14 mouse cellular contexts compared by ENCODE assay signal in the genomic region with DNA sequence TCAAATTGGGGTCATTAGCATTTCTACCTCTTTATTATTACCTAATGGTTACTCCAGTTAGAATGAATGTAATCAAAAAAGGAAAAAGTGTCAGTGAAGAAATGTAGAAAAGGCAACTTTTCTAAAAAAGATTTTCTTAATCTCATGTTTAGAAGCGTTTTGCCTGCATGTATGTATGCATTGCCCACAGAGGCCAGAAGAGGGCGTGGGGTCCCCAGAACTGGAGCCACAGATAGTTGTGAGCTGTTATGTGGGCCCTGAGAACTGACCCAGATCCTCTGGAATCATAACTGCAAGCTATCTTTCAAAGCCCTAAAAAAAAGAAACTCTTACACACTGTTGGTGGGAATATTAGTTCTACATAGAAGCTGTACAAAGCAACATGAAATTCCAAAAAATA. TPM values are rescaled to one million over a fixed set of nuclear protein-coding genes. Genes with fewer than 3 reads are reported as not detected.
DNase-seq lines count a peak whose midpoint lies in the region; ATAC-seq and TF ChIP-seq lines count a peak whose summit lies in the region.
"Had no signal": no experiment of that assay in that cellular context is flagged by ENCODE, and none has a peak within 500 bp of the region (broad histone marks: within the 10 kb centered on the region; RNA-seq: fewer than 3 reads in every experiment).

No protein-coding gene starts in this region.

- 0 out of 2 replicates have a peak, but pooled peaks cover under 1% of the 10 kb centered on the region for H3K4me1 ChIP-seq in forebrain, embryonic 13.5 days
- H3K4me1 ChIP-seq in forebrain, embryonic 10.5 days: no peaks in the 10 kb centered on the region
- H3K4me1 ChIP-seq in kidney, postnatal 0 days (replicated peaks; ENCODE audit: insufficient read depth, low read length): no peaks in the 10 kb centered on the region
- H3K4me1 ChIP-seq in E14TG2a.4 (replicated peaks; ENCODE audit: low read depth, low read length): no peaks in the 10 kb centered on the region
- H3K4me1 ChIP-seq: limb, embryonic 10.5 days had no signal

- no peak overlapping the region for H3K9ac ChIP-seq in forebrain, embryonic 13.5 days
- no peak overlapping the region for H3K9ac ChIP-seq in kidney, postnatal 0 days (ENCODE audit: low read depth, low read length)
- H3K9ac ChIP-seq: midbrain, embryonic 13.5 days had no signal

- DNase-seq in forebrain, embryonic 10.5 days (ENCODE audit: extremely low spot score, low spot score): no peak
- DNase-seq in kidney, postnatal 0 days (ENCODE audit: low spot score): no peak
- DNase-seq in kidney, postnatal 10 days: no peak
- DNase-seq in brain, embryonic 14.5 days (ENCODE audit: low read depth): no peak
- DNase-seq in cerebellum, adult 11-12 months: no peak
- DNase-seq in testis, postnatal 10 days (ENCODE audit: low spot score): no peak
- DNase-seq: cerebellum, adult 11 months; heart, adult 11 months; kidney, postnatal 14 days; right cerebral cortex, postnatal 25 days had no signal

- WGBS in forebrain, embryonic 13.5 days: 72% methylated on average over 2 of the region's 2 CpGs
- 73% methylated on average over 2 of the region's 2 CpGs for WGBS in forebrain, embryonic 10.5 days
- WGBS in kidney, postnatal 0 days: 72% methylated on average over 2 of the region's 2 CpGs

- TF ChIP-seq POLR2A in brain, embryonic 14.5 days (IDR thresholded peaks at IDR 0.05; ENCODE audit: borderline replicate concordance, extremely low read depth, insufficient read depth, insufficient read length, poor library complexity, severe bottlenecking): no peak

- H3K4me2 ChIP-seq in forebrain, embryonic 13.5 days: no peak overlapping the region
- no peak overlapping the region for H3K4me2 ChIP-seq in kidney, postnatal 0 days (ENCODE audit: low read length)
- H3K4me2 ChIP-seq: midbrain, embryonic 13.5 days had no signal

- H3K36me3 ChIP-seq in forebrain, embryonic 13.5 days (ENCODE audit: poor library complexity, severe bottlenecking): peaks cover 19% of the 10 kb centered on the region
- H3K36me3 ChIP-seq in forebrain, embryonic 10.5 days (replicated peaks): peaks cover 37% of the 10 kb centered on the region
- H3K36me3 ChIP-seq in kidney, postnatal 0 days (ENCODE audit: insufficient read depth, low read length): 0 out of 2 replicates have a peak, but pooled peaks cover 7% of the 10 kb centered on the region
- H3K36me3 ChIP-seq in E14TG2a.4 (ENCODE audit: insufficient read depth, low read length): peaks cover 14% of the 10 kb centered on the region; the same call in 1 of the 2 replicates

- no peak for ATAC-seq in forebrain, embryonic 13.5 days
- ATAC-seq in kidney, postnatal 0 days (replicated peaks; ENCODE audit: low FRiP score, low read depth): no peak
- ATAC-seq: midbrain, embryonic 13.5 days had no signal

- H3K9me3 ChIP-seq in forebrain, embryonic 13.5 days (replicated peaks): no peaks in the 10 kb centered on the region
- no peaks in the 10 kb centered on the region for H3K9me3 ChIP-seq in forebrain, embryonic 10.5 days
- H3K9me3 ChIP-seq in kidney, postnatal 0 days (replicated peaks; ENCODE audit: low read length): no peaks in the 10 kb centered on the region
- H3K9me3 ChIP-seq in E14TG2a.4 (ENCODE audit: low read length): no peaks in the 10 kb centered on the region
- H3K9me3 ChIP-seq: limb, embryonic 10.5 days; midbrain, embryonic 13.5 days had no signal

- peak overlapping the region; percentile 40; the same call in 1 of the 2 replicates for H3K27ac ChIP-seq in forebrain, embryonic 13.5 days
- H3K27ac ChIP-seq in forebrain, embryonic 10.5 days: no peak overlapping the region
- H3K27ac ChIP-seq in kidney, postnatal 0 days: no peak overlapping the region
- H3K27ac ChIP-seq: limb, embryonic 10.5 days; midbrain, embryonic 13.5 days had no signal

- peak; percentile 35; the same call in 1 of the 2 replicates for TF ChIP-seq CTCF in kidney, postnatal 0 days (IDR thresholded peaks at IDR 0.05; ENCODE audit: low read depth)
- TF ChIP-seq CTCF in E14TG2a.4 (conservative IDR thresholded peaks at IDR 0.05; ENCODE audit: low read length): peak; percentile 30
- peak; percentile 22; the same call in 1 of the 2 replicates for TF ChIP-seq CTCF in brain, embryonic 14.5 days (IDR thresholded peaks at IDR 0.05; ENCODE audit: borderline replicate concordance, extremely low read depth, insufficient read depth, insufficient read length)

- H3K27me3 ChIP-seq in forebrain, embryonic 13.5 days: no peaks in the 10 kb centered on the region
- no peaks in the 10 kb centered on the region for H3K27me3 ChIP-seq in forebrain, embryonic 10.5 days (ENCODE audit: poor library complexity, severe bottlenecking)
- no peaks in the 10 kb centered on the region for H3K27me3 ChIP-seq in kidney, postnatal 0 days (ENCODE audit: insufficient read depth, low read length)
- H3K27me3 ChIP-seq in E14TG2a.4 (ENCODE audit: insufficient read depth, low read length): no peaks in the 10 kb centered on the region
- H3K27me3 ChIP-seq: midbrain, embryonic 13.5 days had no signal

- H3K4me3 ChIP-seq in forebrain, embryonic 13.5 days: no peak overlapping the region
- no peak overlapping the region for H3K4me3 ChIP-seq in forebrain, embryonic 10.5 days
- no peak overlapping the region for H3K4me3 ChIP-seq in kidney, postnatal 0 days (replicated peaks; ENCODE audit: low read depth, low read length)
- no peak overlapping the region for H3K4me3 ChIP-seq in E14TG2a.4 (replicated peaks; ENCODE audit: low read length)
- H3K4me3 ChIP-seq: limb, embryonic 10.5 days; midbrain, embryonic 13.5 days had no signal

RNA-seq across cellular contexts. Expression of gene Uap1, which starts 19.5 kb away (rescaled TPM):
- 51.6 and 52.4 TPM in 2 replicates for polyA plus RNA-seq in forebrain, embryonic 13.5 days (2015; fragmentation: Nextera tagmentation; extraction: Ambion mirVana)
- polyA plus RNA-seq in forebrain, embryonic 10.5 days (2016; fragmentation: Nextera tagmentation; extraction: Ambion mirVana): 53.3 and 55.2 TPM in 2 replicates
- polyA plus RNA-seq in kidney, postnatal 0 days (2015; fragmentation: Nextera tagmentation; extraction: Ambion mirVana): 53.0 and 53.6 TPM in 2 replicates
- 31.2 and 34.0 TPM in 2 replicates for polyA plus RNA-seq in brain, embryonic 14.5 days (2012; rRNA removed)

RNA-seq across cellular contexts. Expression of gene Ddr2, which starts 44.7 kb away (rescaled TPM):
- 5.3 and 5.9 TPM in 2 replicates for polyA plus RNA-seq in forebrain, embryonic 13.5 days (2015; fragmentation: Nextera tagmentation; extraction: Ambion mirVana)
- polyA plus RNA-seq in forebrain, embryonic 10.5 days (2016; fragmentation: Nextera tagmentation; extraction: Ambion mirVana): 28.7 and 30.7 TPM in 2 replicates
- 19.9 and 23.8 TPM in 2 replicates for polyA plus RNA-seq in kidney, postnatal 0 days (2015; fragmentation: Nextera tagmentation; extraction: Ambion mirVana)
- 5.0 and 8.2 TPM in 2 replicates for polyA plus RNA-seq in brain, embryonic 14.5 days (2012; rRNA removed)

RNA-seq across cellular contexts. Expression of gene Uhmk1, which starts 59.9 kb away (rescaled TPM):
- 6.1 and 6.9 TPM in 2 replicates for polyA plus RNA-seq in forebrain, embryonic 13.5 days (2015; fragmentation: Nextera tagmentation; extraction: Ambion mirVana)
- polyA plus RNA-seq in forebrain, embryonic 10.5 days (2016; fragmentation: Nextera tagmentation; extraction: Ambion mirVana): 10.0 and 10.1 TPM in 2 replicates
- polyA plus RNA-seq in kidney, postnatal 0 days (2015; fragmentation: Nextera tagmentation; extraction: Ambion mirVana): 6.6 and 7.0 TPM in 2 replicates
- 21.8 and 26.2 TPM in 2 replicates for polyA plus RNA-seq in brain, embryonic 14.5 days (2012; rRNA removed)
